Mouse (Mus musculus) heart, postnatal 0 days (tissue): ENCODE measurements at regions not wholly inside any gene's neighbourhood (a gene's known extent, or its start where the extent isn't known, plus 50 kb on each side); places are given as distances from the start of the nearest gene placed in this dataset.

Experiments
- ATAC-seq: fragments of 200-750 bp; cut with Nextera tagmentation; 2 replicates; pipeline ENCODE4 v1.8.0; 2017; ENCODE audit warnings: low read depth, moderate number of reproducible peaks, moderate library complexity; ENCODE audit not compliant: insufficient read depth
- DNase-seq: peaks from one replicate; pipeline ENCODE4 v3.0.0-alpha.2; 2016; ENCODE audit warnings: low spot score
- H3K27ac ChIP-seq: fragments of 300-500 bp; sonication (generic); 2 replicates; pipeline ENCODE4 v1.5.1; 2014; ENCODE audit warnings: low read depth, mild to moderate bottlenecking
- H3K27me3 ChIP-seq: fragments of 300-500 bp; sonication (generic); 2 replicates; pipeline ENCODE4 v1.6.1; 2014; ENCODE audit warnings: low read length, mixed read lengths; ENCODE audit not compliant: control insufficient read depth, insufficient read depth
- H3K36me3 ChIP-seq: fragments of 300-500 bp; sonication (generic); replicated peaks from 2 replicates; pipeline ENCODE4 v1.6.1; 2014; ENCODE audit warnings: low read length, mixed read lengths; ENCODE audit not compliant: control insufficient read depth, insufficient read depth
- H3K4me1 ChIP-seq: fragments of 300-500 bp; sonication (generic); 2 replicates; pipeline ENCODE4 v1.6.1; 2014; ENCODE audit warnings: antibody characterized with exemption; ENCODE audit not compliant: control insufficient read depth, insufficient read depth
- H3K4me2 ChIP-seq: fragments of 300-500 bp; sonication (generic); 2 replicates; pipeline ENCODE4 v1.6.1; 2014; ENCODE audit warnings: low read depth, mild to moderate bottlenecking, low read length, moderate library complexity
- H3K4me3 ChIP-seq: fragments of 300-500 bp; sonication (generic); 2 replicates; pipeline ENCODE4 v1.5.1; 2014; ENCODE audit warnings: low read depth, low read length
- H3K9ac ChIP-seq: fragments of 300-500 bp; sonication (generic); replicated peaks from 2 replicates; pipeline ENCODE4 v1.6.1; 2014; ENCODE audit warnings: low read depth, low read length, mixed read lengths
- H3K9me3 ChIP-seq: fragments of 300-500 bp; sonication (generic); replicated peaks from 2 replicates; pipeline ENCODE4 v1.6.1; 2016; ENCODE audit warnings: low read length; ENCODE audit not compliant: control insufficient read depth
- CTCF ChIP-seq: IDR thresholded peaks from 2 replicates; pipeline ENCODE4 v1.5.1; 2016; ENCODE audit warnings: antibody characterized with exemption, control low read depth, low read depth
- EP300 ChIP-seq: IDR thresholded peaks from 2 replicates; pipeline ENCODE4 v1.6.1; 2016; ENCODE audit warnings: antibody characterized with exemption, low read depth
- WGBS: fragments of 180-500 bp; shearing (Covaris S2); extraction: QIAGEN DNeasy Blood & Tissue Kit; methylation state at CpG from one replicate; pipeline ENCODE4 v1.1.7; 2014; 5-methylcytosine and 5-hydroxymethylcytosine counted together

DNA sequence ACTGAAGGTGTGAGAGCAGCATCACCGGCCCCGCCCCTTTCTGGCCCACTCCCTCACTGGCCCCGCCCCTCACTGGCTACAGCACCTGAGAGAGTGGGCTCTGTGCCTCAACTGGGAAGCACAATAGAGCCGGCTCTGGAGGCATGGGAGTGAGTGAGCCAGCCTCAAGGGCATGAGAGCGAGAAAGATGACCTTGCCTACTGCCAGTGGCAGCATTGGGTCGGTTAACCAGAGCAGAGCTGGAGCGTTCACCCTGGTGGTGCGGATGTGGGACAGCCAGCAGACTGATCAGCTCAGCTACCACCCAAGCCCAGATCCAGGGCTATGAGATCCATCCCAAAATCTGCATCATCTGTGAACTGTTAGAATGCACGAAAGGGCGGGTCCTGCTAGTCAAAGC is 304.7 kb upstream of the Hs6st1 start:
- no peaks in the 10 kb centered on the region for H3K27me3 ChIP-seq
- ATAC-seq, result no peak
- H3K4me2 ChIP-seq, result no peak overlapping the region
- no peak overlapping the region for H3K9ac ChIP-seq
- 66% methylated on average over 10 of the region's 10 CpGs for WGBS
- no peak for TF ChIP-seq CTCF
- TF ChIP-seq EP300, result no peak
- H3K36me3 ChIP-seq, result no peaks in the 10 kb centered on the region
- H3K27ac ChIP-seq, result no peak overlapping the region
- H3K9me3 ChIP-seq, result no peaks in the 10 kb centered on the region
- no peak for DNase-seq
- peaks cover 9% of the 10 kb centered on the region; the same call in 1 of the 2 replicates for H3K4me1 ChIP-seq
- no peak overlapping the region for H3K4me3 ChIP-seq

DNA sequence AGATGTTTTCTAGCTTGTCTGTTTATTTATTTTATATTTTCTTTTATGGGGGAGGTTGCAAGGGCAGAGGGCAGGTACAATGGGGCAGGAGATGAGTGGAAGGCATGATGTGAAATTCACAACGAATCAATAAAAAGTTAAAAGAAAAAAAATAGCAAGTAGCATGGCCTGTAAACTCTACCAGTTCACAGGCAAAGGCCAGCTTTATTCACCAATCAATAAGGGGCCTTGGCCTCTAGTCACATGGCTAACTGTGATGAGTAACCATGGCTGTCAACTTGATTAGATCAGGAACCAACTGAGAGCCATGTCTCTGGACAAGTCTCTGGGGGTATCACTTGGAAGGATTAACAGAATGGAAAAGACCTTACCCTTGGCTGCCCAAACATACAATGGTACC is 304.1 kb upstream of the Hs6st1 start:
- no peaks in the 10 kb centered on the region for H3K9me3 ChIP-seq
- no peaks in the 10 kb centered on the region for H3K27me3 ChIP-seq
- H3K4me1 ChIP-seq, result peaks cover 9% of the 10 kb centered on the region; the same call in 1 of the 2 replicates
- WGBS, result 92% methylated on average over 1 of the region's 1 CpGs
- ATAC-seq (no peak), DNase-seq (no peak)
- no peak overlapping the region for H3K4me2 ChIP-seq
- H3K4me3 ChIP-seq, result no peak overlapping the region
- no peak for TF ChIP-seq CTCF
- no peak for TF ChIP-seq EP300
- no peaks in the 10 kb centered on the region for H3K36me3 ChIP-seq
- no peak overlapping the region for H3K27ac ChIP-seq
- no peak overlapping the region for H3K9ac ChIP-seq

GRCm38 (mm10) chr1:35765692-35766091 is 302.5 kb upstream of the Hs6st1 start:
- H3K27ac ChIP-seq, result no peak overlapping the region
- DNase-seq (no peak), ATAC-seq (no peak)
- no peaks in the 10 kb centered on the region for H3K4me1 ChIP-seq
- H3K27me3 ChIP-seq, result no peaks in the 10 kb centered on the region
- H3K9me3 ChIP-seq, result no peaks in the 10 kb centered on the region
- no peaks in the 10 kb centered on the region for H3K36me3 ChIP-seq
- H3K4me3 ChIP-seq, result no peak overlapping the region
- TF ChIP-seq CTCF (no peak; the same call in 1 of the 2 replicates), EP300 (no peak)
- H3K9ac ChIP-seq, result no peak overlapping the region
- 86% methylated on average over 4 of the region's 4 CpGs for WGBS
- no peak overlapping the region for H3K4me2 ChIP-seq

GRCm38 (mm10) chr1:35766271-35766670 is 301.9 kb upstream of the Hs6st1 start:
- no peaks in the 10 kb centered on the region for H3K4me1 ChIP-seq
- no peaks in the 10 kb centered on the region for H3K9me3 ChIP-seq
- no peak overlapping the region for H3K27ac ChIP-seq
- no peak for TF ChIP-seq CTCF
- TF ChIP-seq EP300, result no peak
- ATAC-seq (no peak), DNase-seq (no peak)
- WGBS, result 98% methylated on average over 3 of the region's 5 CpGs
- H3K27me3 ChIP-seq, result no peaks in the 10 kb centered on the region
- no peaks in the 10 kb centered on the region for H3K36me3 ChIP-seq
- H3K4me3 ChIP-seq, result no peak overlapping the region
- H3K4me2 ChIP-seq, result no peak overlapping the region
- no peak overlapping the region for H3K9ac ChIP-seq

- Histone ChIP-seq H3K4me3 (no peak overlapping the region), H3K27me3 (no peaks in the 10 kb centered on the region), H3K4me2 (no peak overlapping the region), H3K4me1 (no peaks in the 10 kb centered on the region), H3K9ac (no peak overlapping the region), H3K36me3 (no peaks in the 10 kb centered on the region), H3K9me3 (no peaks in the 10 kb centered on the region), H3K27ac (no peak overlapping the region)
- TF ChIP-seq CTCF, result no peak
- no peak for TF ChIP-seq EP300
- ATAC-seq (no peak), DNase-seq (no peak)
- 67% methylated on average over 6 of the region's 6 CpGs for WGBS
Observed at GRCm38 (mm10) chr1:35772567-35772966, 295.6 kb upstream of the Hs6st1 start.

DNA sequence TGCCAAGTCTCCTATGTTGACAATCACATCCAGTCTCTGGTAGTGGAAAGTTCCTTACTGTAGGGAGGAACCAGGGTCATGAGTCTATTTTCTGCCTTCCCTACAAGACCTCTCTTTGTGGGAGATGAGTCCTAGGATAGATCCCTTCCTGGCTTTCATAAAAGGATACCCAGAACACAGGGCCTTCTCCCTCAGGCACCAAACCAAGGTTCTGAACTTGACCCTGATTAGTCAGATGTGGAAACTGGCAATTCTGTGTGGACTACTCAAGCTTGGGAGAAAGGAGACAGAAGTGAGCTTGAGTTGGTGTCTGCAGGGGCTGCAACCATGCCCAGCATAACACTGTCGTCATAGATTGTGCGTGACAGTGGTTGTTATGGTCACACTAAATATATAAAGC is 293.6 kb upstream of the Hs6st1 start:
- H3K4me2 ChIP-seq, result no peak overlapping the region
- no peak overlapping the region for H3K9ac ChIP-seq
- no peaks in the 10 kb centered on the region for H3K36me3 ChIP-seq
- DNase-seq (no peak), ATAC-seq (no peak)
- H3K9me3 ChIP-seq, result no peaks in the 10 kb centered on the region
- no peak overlapping the region for H3K27ac ChIP-seq
- H3K4me3 ChIP-seq, result no peak overlapping the region
- no peaks in the 10 kb centered on the region for H3K4me1 ChIP-seq
- 81% methylated on average over 2 of the region's 2 CpGs for WGBS
- no peaks in the 10 kb centered on the region for H3K27me3 ChIP-seq
- TF ChIP-seq CTCF (no peak), EP300 (no peak)
